ENCODE assay signal across 24 mouse cellular contexts in genomic region chr8:47182292-47182691, GRCm38 (mm10).
"Had no signal": no experiment of that assay in that cellular context is flagged by ENCODE, and none has a peak within 500 bp of the region (broad histone marks: within the 10 kb centered on the region; RNA-seq: fewer than 3 reads in every experiment).

No protein-coding gene starts in this region.

- H3K27me3 ChIP-seq: kidney, embryonic 15.5 days; limb, embryonic 12.5 days; limb, embryonic 15.5 days; megakaryocyte, embryonic 14.5 days; midbrain, embryonic 13.5 days; neural tube, embryonic 13.5 days; stomach, embryonic 15.5 days had no signal

- H3K27ac ChIP-seq: kidney, embryonic 15.5 days; limb, embryonic 12.5 days; limb, embryonic 15.5 days; liver, embryonic 14.5 days; macrophage; midbrain, embryonic 10.5 days; midbrain, embryonic 13.5 days; neural tube, embryonic 13.5 days; stomach, embryonic 15.5 days had no signal

- H3K4me2 ChIP-seq: kidney, embryonic 15.5 days; limb, embryonic 12.5 days; limb, embryonic 15.5 days; liver, embryonic 11.5 days; lung, embryonic 14.5 days; midbrain, embryonic 13.5 days; neural tube, embryonic 13.5 days; stomach, embryonic 15.5 days had no signal

- H3K9ac ChIP-seq: kidney, embryonic 15.5 days; limb, embryonic 12.5 days; limb, embryonic 15.5 days; liver, embryonic 14.5 days; liver, postnatal 0 days; lung, embryonic 14.5 days; midbrain, embryonic 13.5 days; neural tube, embryonic 13.5 days; stomach, embryonic 15.5 days had no signal

- DNase-seq: kidney, adult 8-10 months; kidney, postnatal 14 days; kidney, postnatal 4 days; left cerebral cortex, postnatal 4 days; liver, postnatal 0 days; right cerebral cortex, adult 18-20 months; right cerebral cortex, postnatal 14 days; right cerebral cortex, postnatal 4 days; thymus, postnatal 25 days had no signal

- H3K4me1 ChIP-seq: limb, embryonic 12.5 days; limb, embryonic 15.5 days; megakaryocyte, embryonic 14.5 days; stomach, embryonic 15.5 days had no signal

- H3K9me3 ChIP-seq: kidney, embryonic 15.5 days; limb, embryonic 12.5 days; limb, embryonic 15.5 days; midbrain, embryonic 10.5 days; neural tube, embryonic 13.5 days; stomach, embryonic 15.5 days had no signal

- H3K4me3 ChIP-seq: kidney, embryonic 15.5 days; limb, embryonic 12.5 days; limb, embryonic 15.5 days; megakaryocyte, embryonic 14.5 days; midbrain, embryonic 10.5 days; midbrain, embryonic 13.5 days; myocyte; neural tube, embryonic 13.5 days; stomach, embryonic 15.5 days had no signal

- ATAC-seq: liver, postnatal 0 days; lung, postnatal 0 days; midbrain, embryonic 13.5 days; midbrain, embryonic 16.5 days had no signal
